ENCODE assay signal across 19 mouse cellular contexts in the genomic region with DNA sequence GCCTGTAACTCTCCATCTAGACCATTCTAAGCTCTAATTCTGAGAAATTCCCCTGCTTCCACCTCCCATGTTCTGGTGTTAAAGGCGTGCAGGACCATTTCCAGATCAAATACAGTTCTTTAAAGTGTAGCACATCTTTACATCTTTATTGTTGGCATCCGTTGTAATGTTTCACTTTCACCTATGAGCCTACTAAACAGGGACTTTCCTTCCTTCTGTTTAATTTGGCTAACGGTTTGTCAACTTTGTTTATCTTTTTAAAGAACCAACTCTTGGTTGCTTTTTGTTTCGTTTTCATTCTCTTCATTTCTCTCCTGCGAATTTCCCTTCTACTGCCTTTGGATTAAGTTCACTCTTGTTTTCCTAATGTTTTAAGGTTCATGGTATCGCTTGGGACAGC. TPM values are rescaled to one million over a fixed set of nuclear protein-coding genes. Genes with fewer than 3 reads are reported as not detected.
A peak's percentile ranks its signal among the peaks of the same experiment; 100 is the strongest.
DNase-seq lines count a peak whose midpoint lies in the region.
"Had no signal": no experiment of that assay in that cellular context is flagged by ENCODE, and none has a peak within 500 bp of the region (broad histone marks: within the 10 kb centered on the region; RNA-seq: fewer than 3 reads in every experiment).

No protein-coding gene starts in this region.

- peak; percentile 81 for DNase-seq in A20 (ENCODE audit: low read depth, low spot score)
- DNase-seq in CD4-positive helper T cell, adult 2 months (ENCODE audit: low read depth, low spot score): peak; percentile 83
- peak; percentile 44 for DNase-seq in adipocyte (ENCODE audit: low spot score)
- DNase-seq in naive thymus-derived CD4-positive, alpha-beta T cell, adult 2 months (ENCODE audit: low read depth): peak; percentile 82
- no peak for DNase-seq in ovary, postnatal 14 days (ENCODE audit: low spot score)
- DNase-seq in urinary bladder, adult 2 months (ENCODE audit: low spot score): no peak
- DNase-seq in Muller cell, postnatal 12 days (ENCODE audit: inconsistent ontology term): no peak
- DNase-seq: adrenal gland, postnatal 14 days; cerebellum, adult 11 months; cerebellum, postnatal 25 days; embryo, embryonic 11 days; gastrocnemius, adult 2 months; heart, postnatal 10 days; kidney, postnatal 4 days; layer of hippocampus, adult 9-11 months; liver, embryonic 13.5 days; midbrain, embryonic 14.5 days had no signal

RNA-seq across cellular contexts. Expression of gene H2-Oa, which starts 10.7 kb away (rescaled TPM):
- 1.7 and 2.1 TPM in 2 replicates for polyA plus RNA-seq in urinary bladder, adult 2 months (2012; rRNA removed)
- polyA plus RNA-seq: midbrain, embryonic 14.5 days had no signal

RNA-seq across cellular contexts. Expression of gene H2-DMa, which starts 16.5 kb away (rescaled TPM):
- polyA plus RNA-seq in urinary bladder, adult 2 months (2012; rRNA removed): 30.0 and 31.9 TPM in 2 replicates

RNA-seq across cellular contexts. Expression of gene Brd2, which starts 19.6 kb away (rescaled TPM):
- 135 and 154 TPM in 2 replicates for polyA plus RNA-seq in urinary bladder, adult 2 months (2012; rRNA removed)

RNA-seq across cellular contexts. Expression of gene H2-DMb2, which starts 40.3 kb away (rescaled TPM):
- polyA plus RNA-seq in urinary bladder, adult 2 months (2012; rRNA removed): 4.1 and 4.9 TPM in 2 replicates
- polyA plus RNA-seq: heart, embryonic 11.5 days; hindbrain, embryonic 12.5 days had no signal

RNA-seq across cellular contexts. Expression of gene H2-DMb1, which starts 50.0 kb away (rescaled TPM):
- 22.4 and 22.8 TPM in 2 replicates for polyA plus RNA-seq in urinary bladder, adult 2 months (2012; rRNA removed)

Comparison
In these comparisons a context has a peak if more than half of its experiments do, and no peak if none do; other contexts are left out.
1. DNase-seq: peak in A20 (single experiment), CD4-positive helper T cell, adult 2 months (single experiment), adipocyte (single experiment) and naive thymus-derived CD4-positive, alpha-beta T cell, adult 2 months (single experiment); none in ovary, postnatal 14 days (single experiment), urinary bladder, adult 2 months (single experiment) and Muller cell, postnatal 12 days (single experiment).